Mouse (Mus musculus) neural tube, embryonic 15.5 days (tissue): ENCODE results near the gene Kmt2e. TPM values are rescaled to one million over a fixed set of nuclear protein-coding genes. Genes with fewer than 3 reads are reported as not detected.

Experiments
- ATAC-seq: fragments of 200-750 bp; cut with Nextera tagmentation; 2 replicates; pipeline ENCODE4 v1.8.0; 2017; ENCODE audit warnings: mild to moderate bottlenecking, moderate TSS enrichment, moderate library complexity; ENCODE audit not compliant: low FRiP score
- H3K27ac ChIP-seq: fragments of 300-500 bp; sonication (generic); replicated peaks from 2 replicates; pipeline ENCODE4 v1.5.1; 2015; ENCODE audit warnings: mild to moderate bottlenecking, inconsistent platforms
- H3K27me3 ChIP-seq: fragments of 300-500 bp; sonication (generic); replicated peaks from 2 replicates; pipeline ENCODE4 v1.6.1; 2015; ENCODE audit warnings: inconsistent platforms
- H3K36me3 ChIP-seq: fragments of 300-500 bp; sonication (generic); 2 replicates; pipeline ENCODE4 v1.6.1; 2015; ENCODE audit warnings: inconsistent platforms
- H3K4me1 ChIP-seq: fragments of 300-500 bp; sonication (generic); 2 replicates; pipeline ENCODE4 v1.6.1; 2015; ENCODE audit warnings: inconsistent platforms
- H3K4me2 ChIP-seq: fragments of 300-500 bp; sonication (generic); 2 replicates; pipeline ENCODE4 v1.6.1; 2015; ENCODE audit warnings: inconsistent platforms, mild to moderate bottlenecking, moderate library complexity
- H3K4me3 ChIP-seq: fragments of 300-500 bp; sonication (generic); replicated peaks from 2 replicates; pipeline ENCODE4 v1.5.1; 2015; ENCODE audit warnings: mild to moderate bottlenecking, inconsistent platforms
- H3K9ac ChIP-seq: fragments of 300-500 bp; sonication (generic); replicated peaks from 2 replicates; pipeline ENCODE4 v1.6.1; 2015; ENCODE audit warnings: mild to moderate bottlenecking, inconsistent platforms
- H3K9me3 ChIP-seq: fragments of 300-500 bp; sonication (generic); replicated peaks from 2 replicates; pipeline ENCODE4 v1.6.1; 2016; ENCODE audit warnings: inconsistent platforms
- WGBS: fragments of 180-500 bp; shearing (Covaris S2); methylation state at CpG from one replicate; pipeline ENCODE4 v1.1.7; 2015; ENCODE audit warnings: mixed read lengths; 5-methylcytosine and 5-hydroxymethylcytosine counted together
- polyA plus RNA-seq: library from polyadenylated mRNA; unstranded; fragments of >200 nt; fragmentation: Nextera tagmentation; extraction: Ambion mirVana; gene quantifications from 2 replicates; pipeline ENCODE4 v1.2.1, GENCODE M21; 2015

Gene Kmt2e
- polyA plus RNA-seq, 1 experiment from 2014 or later, result 147 TPM

DNA sequence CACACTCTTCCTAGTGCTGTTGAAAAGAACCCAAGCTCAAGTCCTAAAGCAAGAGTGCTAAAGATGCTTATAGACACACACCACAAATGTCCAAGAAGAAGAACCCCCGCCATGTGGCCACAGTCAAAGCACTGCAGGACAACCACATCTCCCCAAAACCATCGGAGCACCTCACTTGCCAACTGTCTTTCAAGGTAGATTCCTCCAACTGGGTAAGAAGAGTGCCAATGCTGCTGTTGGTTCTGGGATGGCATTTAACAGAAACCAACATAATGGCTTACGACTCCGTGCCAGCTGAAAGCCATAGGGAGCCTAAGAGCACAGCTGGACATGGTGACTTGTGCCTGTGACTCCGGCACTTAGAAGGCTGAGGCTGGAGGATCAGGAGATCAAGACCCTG lies 77.2 kb downstream of the Kmt2e start:
- ATAC-seq, result no peak
- H3K9ac ChIP-seq, result no peak overlapping the region
- no peak overlapping the region for H3K4me2 ChIP-seq
- 87% methylated on average over 5 of the region's 5 CpGs for WGBS
- no peaks in the 10 kb centered on the region for H3K27me3 ChIP-seq
- no peak overlapping the region for H3K4me3 ChIP-seq
- no peaks in the 10 kb centered on the region for H3K4me1 ChIP-seq
- peaks cover 38% of the 10 kb centered on the region for H3K36me3 ChIP-seq
- H3K9me3 ChIP-seq, result no peaks in the 10 kb centered on the region
- H3K27ac ChIP-seq, result no peak overlapping the region

DNA sequence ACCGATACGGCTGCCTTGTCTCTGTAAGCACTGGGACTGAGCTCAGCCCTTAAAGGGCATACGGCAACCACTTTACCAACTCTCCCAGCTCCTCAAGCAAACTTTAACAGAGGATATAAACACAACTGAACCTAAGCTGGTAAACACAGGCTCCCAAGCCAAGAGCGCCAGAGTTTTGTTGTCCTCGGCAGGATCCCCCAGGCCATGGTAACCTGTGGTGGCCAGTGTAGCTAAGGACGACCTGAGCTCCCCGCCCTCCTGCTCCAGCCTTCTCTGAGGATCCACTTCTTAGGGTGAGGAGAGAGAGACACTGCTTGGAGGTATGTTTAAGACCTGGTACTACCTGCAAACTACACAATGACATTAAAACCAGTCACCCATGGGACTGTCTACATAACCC lies 78.3 kb downstream of the Kmt2e start:
- Histone ChIP-seq H3K27me3 (no peaks in the 10 kb centered on the region), H3K27ac (no peak overlapping the region), H3K36me3 (peaks cover 35% of the 10 kb centered on the region), H3K9me3 (no peaks in the 10 kb centered on the region), H3K4me2 (no peak overlapping the region), H3K4me3 (no peak overlapping the region), H3K4me1 (no peaks in the 10 kb centered on the region), H3K9ac (no peak overlapping the region)
- 91% methylated on average over 7 of the region's 7 CpGs for WGBS
- ATAC-seq, result no peak

DNA sequence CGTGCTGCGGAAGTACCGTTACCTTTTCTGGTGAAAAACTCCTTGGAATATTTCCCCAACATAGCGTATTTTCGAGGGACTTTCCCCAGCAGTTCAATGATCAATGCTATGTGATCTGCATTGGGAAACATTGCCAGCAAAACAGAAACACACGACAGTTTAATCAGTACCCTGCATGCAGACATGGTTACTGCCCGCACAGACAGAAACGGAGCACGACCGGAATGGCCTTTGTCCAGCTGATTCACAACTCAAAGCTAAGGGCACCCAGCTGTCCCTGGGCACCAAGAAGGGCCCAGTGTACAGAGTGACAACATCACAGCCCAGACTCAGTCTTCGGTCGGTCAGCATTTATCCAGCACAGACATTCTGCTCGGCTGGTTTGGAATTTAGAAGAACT lies 79.2 kb downstream of the Kmt2e start:
- WGBS, result 93% methylated on average over 13 of the region's 13 CpGs
- Histone ChIP-seq H3K27me3 (no peaks in the 10 kb centered on the region), H3K4me2 (no peak overlapping the region), H3K4me1 (peaks cover under 1% of the 10 kb centered on the region), H3K4me3 (no peak overlapping the region), H3K36me3 (peaks cover 35% of the 10 kb centered on the region), H3K9me3 (no peaks in the 10 kb centered on the region), H3K27ac (no peak overlapping the region), H3K9ac (no peak overlapping the region)
- no peak for ATAC-seq

- H3K4me3 ChIP-seq, result no peak overlapping the region
- H3K4me2 ChIP-seq, result no peak overlapping the region
- H3K4me1 ChIP-seq, result peaks cover 13% of the 10 kb centered on the region
- ATAC-seq, result no peak
- no peaks in the 10 kb centered on the region for H3K9me3 ChIP-seq
- no peak overlapping the region for H3K27ac ChIP-seq
- H3K36me3 ChIP-seq, result peaks cover 30% of the 10 kb centered on the region
- 97% methylated on average over 10 of the region's 10 CpGs for WGBS
- H3K27me3 ChIP-seq, result no peaks in the 10 kb centered on the region
- no peak overlapping the region for H3K9ac ChIP-seq
Measured at GRCm38 (mm10) chr5:23515038-23515437, 80.8 kb downstream of the Kmt2e start.

- peaks cover 13% of the 10 kb centered on the region for H3K4me1 ChIP-seq
- no peak overlapping the region for H3K9ac ChIP-seq
- H3K9me3 ChIP-seq, result no peaks in the 10 kb centered on the region
- 38% methylated on average over 3 of the region's 3 CpGs for WGBS
- ATAC-seq, result no peak
- peak overlapping the region; percentile 23; the same call in 1 of the 2 replicates for H3K27ac ChIP-seq
- no peak overlapping the region for H3K4me2 ChIP-seq
- peaks cover 34% of the 10 kb centered on the region for H3K36me3 ChIP-seq
- no peak overlapping the region for H3K4me3 ChIP-seq
- no peaks in the 10 kb centered on the region for H3K27me3 ChIP-seq
Measured at GRCm38 (mm10) chr5:23516962-23517361, 82.7 kb downstream of the Kmt2e start.

DNA sequence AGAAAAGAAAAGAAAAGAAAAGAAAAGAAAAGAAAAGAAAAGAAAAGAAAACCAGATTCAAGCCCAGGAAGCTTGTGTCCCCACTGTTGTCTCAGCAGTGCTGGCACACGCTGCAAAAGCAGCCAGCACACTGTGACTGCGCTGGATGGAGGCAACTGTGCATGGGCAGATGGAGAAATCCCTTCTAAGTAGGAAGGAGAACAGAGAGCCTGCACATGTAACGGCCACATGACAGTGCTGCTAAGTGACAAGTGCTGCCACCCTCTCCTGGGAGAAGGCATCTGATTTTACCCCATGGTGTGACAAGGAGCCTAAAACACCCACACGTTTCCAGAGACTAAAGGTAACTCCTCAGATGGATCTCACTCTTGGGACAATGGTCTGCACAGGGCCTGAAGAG lies 83.6 kb downstream of the Kmt2e start:
- no peak for ATAC-seq
- WGBS, result 60% methylated on average over 4 of the region's 4 CpGs
- H3K4me2 ChIP-seq, result no peak overlapping the region

DNA sequence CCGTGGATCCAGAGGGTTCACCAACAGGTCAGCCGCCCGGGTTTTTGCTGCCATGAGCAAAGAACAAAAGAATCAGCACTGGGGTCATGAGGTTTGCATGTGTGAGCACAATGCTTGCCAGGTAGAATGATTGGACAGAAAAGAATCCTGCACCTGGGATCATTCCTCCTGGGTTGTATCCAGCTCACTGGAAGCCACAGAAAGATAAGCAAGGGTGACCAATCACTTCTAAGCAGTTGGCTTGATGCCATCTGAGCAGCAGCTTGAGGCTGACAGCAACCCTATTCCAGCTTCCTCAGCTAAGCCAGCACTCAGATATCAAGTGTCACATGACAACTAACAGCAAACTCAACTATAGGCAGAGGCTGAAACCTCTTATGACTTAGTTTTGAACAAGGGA lies 84.4 kb downstream of the Kmt2e start:
- Histone ChIP-seq H3K27me3 (no peaks in the 10 kb centered on the region), H3K9me3 (no peaks in the 10 kb centered on the region), H3K4me2 (no peak overlapping the region), H3K36me3 (peaks cover 25% of the 10 kb centered on the region), H3K27ac (0 out of 2 replicates have a peak overlapping the region, but pooled peaks have one; percentile 1), H3K4me3 (no peak overlapping the region), H3K4me1 (peaks cover 13% of the 10 kb centered on the region), H3K9ac (no peak overlapping the region)
- ATAC-seq, result no peak
- WGBS, result 47% methylated on average over 3 of the region's 3 CpGs

More for the DNA sequence above, 83.6 kb downstream of the Kmt2e start:
- Histone ChIP-seq H3K36me3 (peaks cover 33% of the 10 kb centered on the region), H3K27me3 (no peaks in the 10 kb centered on the region), H3K27ac (no peak overlapping the region), H3K9me3 (no peaks in the 10 kb centered on the region), H3K4me1 (peaks cover 13% of the 10 kb centered on the region), H3K9ac (no peak overlapping the region), H3K4me3 (no peak overlapping the region)

GRCm38 (mm10) chr5:23519679-23520078 lies 85.4 kb downstream of the Kmt2e start:
- no peak overlapping the region for H3K9ac ChIP-seq
- no peak for ATAC-seq
- H3K4me3 ChIP-seq, result no peak overlapping the region
- H3K27me3 ChIP-seq, result no peaks in the 10 kb centered on the region
- no peak overlapping the region for H3K4me2 ChIP-seq
- H3K36me3 ChIP-seq, result peaks cover 17% of the 10 kb centered on the region
- no peak overlapping the region for H3K27ac ChIP-seq
- H3K4me1 ChIP-seq, result peaks cover 13% of the 10 kb centered on the region
- no peaks in the 10 kb centered on the region for H3K9me3 ChIP-seq
- 92% methylated on average over 3 of the region's 3 CpGs for WGBS

DNA sequence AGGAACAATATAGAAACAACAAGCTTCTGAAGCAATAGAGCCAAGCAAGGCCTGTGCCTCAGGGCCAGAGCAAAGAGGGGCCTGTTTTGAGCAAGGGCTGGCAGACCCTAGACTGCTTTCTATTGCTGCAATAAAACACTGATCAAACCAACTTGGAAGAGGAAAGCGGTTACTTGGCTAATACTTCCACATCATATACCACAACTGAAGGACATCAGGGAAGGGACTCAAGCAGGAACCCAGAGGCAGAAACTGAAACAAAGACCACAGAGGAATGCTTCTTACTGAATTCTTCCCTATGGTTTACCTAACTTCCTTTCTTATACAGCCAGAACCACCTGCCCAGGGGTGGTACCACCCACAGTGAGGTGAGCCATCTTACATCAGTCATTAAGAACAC lies 87.4 kb downstream of the Kmt2e start:
- H3K4me3 ChIP-seq, result no peak overlapping the region
- no peak overlapping the region for H3K4me2 ChIP-seq
- H3K36me3 ChIP-seq, result peaks cover 13% of the 10 kb centered on the region; the same call in 1 of the 2 replicates
- 56% methylated on average over 1 of the region's 1 CpGs for WGBS
- no peaks in the 10 kb centered on the region for H3K9me3 ChIP-seq
- peaks cover 13% of the 10 kb centered on the region for H3K4me1 ChIP-seq
- no peak for ATAC-seq
- H3K9ac ChIP-seq, result no peak overlapping the region
- H3K27me3 ChIP-seq, result no peaks in the 10 kb centered on the region
- no peak overlapping the region for H3K27ac ChIP-seq

DNA sequence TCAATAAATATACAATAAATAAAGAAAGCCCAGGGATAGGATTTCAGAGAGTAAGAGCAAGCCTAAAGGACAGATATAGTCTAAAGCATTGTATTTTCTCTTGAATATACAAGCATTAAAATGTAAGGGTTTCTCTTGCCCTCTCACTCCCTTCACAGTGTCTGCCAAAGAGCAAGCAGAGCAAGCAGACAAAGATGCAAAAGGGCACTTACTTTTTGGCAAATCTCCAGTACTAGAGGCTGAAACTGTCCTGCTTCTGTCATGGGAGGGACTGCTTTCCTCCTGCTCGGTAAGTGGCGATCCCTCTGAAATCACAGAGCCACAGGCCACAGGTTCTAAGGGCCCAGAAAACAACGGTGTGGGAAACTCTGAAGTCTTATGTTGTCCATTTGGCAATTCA lies 89.7 kb downstream of the Kmt2e start:
- Histone ChIP-seq H3K27me3 (no peaks in the 10 kb centered on the region), H3K9me3 (no peaks in the 10 kb centered on the region), H3K27ac (no peak overlapping the region), H3K4me2 (no peak overlapping the region), H3K4me1 (peaks cover 8% of the 10 kb centered on the region), H3K9ac (no peak overlapping the region), H3K4me3 (no peak overlapping the region), H3K36me3 (peaks cover 20% of the 10 kb centered on the region; the same call in 1 of the 2 replicates)
- 81% methylated on average over 3 of the region's 3 CpGs for WGBS
- ATAC-seq, result no peak

GRCm38 (mm10) chr5:23524621-23525020 lies 90.4 kb downstream of the Kmt2e start:
- peaks cover 1% of the 10 kb centered on the region for H3K4me1 ChIP-seq
- H3K27ac ChIP-seq, result no peak overlapping the region
- no peak overlapping the region for H3K9ac ChIP-seq
- no peak overlapping the region for H3K4me2 ChIP-seq
- WGBS, result 81% methylated on average over 3 of the region's 3 CpGs
- H3K4me3 ChIP-seq, result no peak overlapping the region
- no peak for ATAC-seq
- no peaks in the 10 kb centered on the region for H3K9me3 ChIP-seq
- H3K27me3 ChIP-seq, result no peaks in the 10 kb centered on the region
- peaks cover 20% of the 10 kb centered on the region; the same call in 1 of the 2 replicates for H3K36me3 ChIP-seq

GRCm38 (mm10) chr5:23531100-23531499 lies 96.9 kb downstream of the Kmt2e start:
- H3K9ac ChIP-seq, result no peak overlapping the region
- 96% methylated on average over 6 of the region's 6 CpGs for WGBS
- H3K27me3 ChIP-seq, result no peaks in the 10 kb centered on the region
- peaks cover 14% of the 10 kb centered on the region for H3K36me3 ChIP-seq
- no peak overlapping the region for H3K4me2 ChIP-seq
- no peak overlapping the region for H3K27ac ChIP-seq
- no peaks in the 10 kb centered on the region for H3K9me3 ChIP-seq
- H3K4me3 ChIP-seq, result no peak overlapping the region
- no peaks in the 10 kb centered on the region for H3K4me1 ChIP-seq
- no peak for ATAC-seq
